Mouse (Mus musculus) neutrophil, adult 83 days (primary cell): Measurements from ENCODE around the gene Vmn2r1. TPM values are rescaled to one million over a fixed set of nuclear protein-coding genes. Genes with fewer than 3 reads are reported as not detected.

Experiments used
- total RNA-seq, 2 experiments: library from RNA; stranded (reverse); gene quantifications; one replicate each; pipeline ENCODE4 v1.2.4; 2023

The Vmn2r1 gene
- not detected for total RNA-seq

DNA sequence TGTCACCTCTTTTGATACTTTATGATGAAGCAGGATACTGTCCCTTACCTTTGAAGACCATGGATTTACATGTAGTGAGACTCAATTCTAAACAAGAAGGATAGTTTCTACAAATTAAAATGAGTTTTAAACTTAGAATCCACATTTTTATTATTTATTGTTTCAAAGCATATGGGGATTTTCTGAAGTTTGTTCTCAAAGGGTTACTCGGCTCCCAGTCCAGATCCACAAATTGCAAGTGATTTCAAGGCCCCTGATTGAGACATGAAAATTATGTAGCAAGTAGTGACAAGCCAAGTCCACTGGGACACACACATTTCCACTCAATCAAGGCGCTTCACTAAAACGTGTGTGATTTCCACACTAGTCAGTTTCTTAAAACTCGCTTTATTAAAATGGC is at the start of gene Vmn2r1:
Vmn2r1 (plus strand) TSS at position 301 of the 400 bp plus-strand sequence.

DNA sequence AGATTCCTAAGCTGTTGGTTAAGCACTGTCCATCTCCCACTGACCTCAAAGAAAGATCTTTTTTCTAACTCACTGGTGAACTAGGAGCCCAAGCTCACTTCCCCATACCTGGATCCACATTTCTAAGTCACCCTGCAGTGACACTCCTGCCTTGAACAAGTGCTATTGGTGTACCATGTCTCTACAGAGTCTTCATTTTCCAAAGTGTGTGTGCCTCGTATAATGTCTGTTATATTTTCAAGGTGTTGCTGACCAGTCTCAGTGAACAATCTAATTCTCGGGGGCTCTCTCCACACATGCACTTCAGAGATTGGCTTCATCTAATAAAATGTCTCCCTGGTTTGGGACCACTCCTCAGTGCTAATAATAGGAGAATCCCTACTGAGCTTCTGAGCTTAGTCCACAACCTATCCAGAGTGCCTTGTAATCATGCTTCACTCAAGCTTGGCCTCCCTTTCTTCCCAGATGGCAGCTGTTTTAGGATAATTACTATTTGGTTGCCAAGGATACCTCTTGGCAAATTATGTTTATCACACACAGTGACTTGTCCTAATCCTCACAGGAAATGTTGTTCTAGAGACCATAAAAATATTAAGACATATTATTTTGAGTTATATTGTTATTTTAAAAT is 60.6 kb downstream of the Vmn2r1 start, which contains the start of gene Vmn2r2:
Vmn2r2 (minus strand) TSS at position 51 of the 631 bp plus-strand sequence.

Other genes starting within 250 kb of the Vmn2r1 start
- under 1 TPM in 1 of 2 experiments, not detected in 1; 0.11 TPM for gene Plch1, start 182.1 kb upstream of the Vmn2r1 start, total RNA-seq
- under 1 TPM; 0.75 to 0.82 TPM for gene E130311K13Rik, start 152.1 kb upstream of the Vmn2r1 start, total RNA-seq
- 10 to 100 TPM in 1 of 2 experiments, 1 to 10 TPM in 1; 9.3 to 11.0 TPM for gene Slc33a1, start 116.8 kb upstream of the Vmn2r1 start, total RNA-seq
- gene Gmps, start 105.4 kb upstream of the Vmn2r1 start, total RNA-seq, result 10 to 100 TPM; 10.4 to 11.2 TPM
- gene Vmn2r2, start 60.4 kb downstream of the Vmn2r1 start, total RNA-seq, result not detected
- gene Vmn2r3, start 208.2 kb downstream of the Vmn2r1 start, total RNA-seq, result not detected